Mouse (Mus musculus) midbrain, postnatal 0 days (tissue): ENCODE results near the gene Gm45618. TPM values are rescaled to one million over a fixed set of nuclear protein-coding genes. Genes with fewer than 3 reads are reported as not detected.
"Not testable (repeated sequence)": the region's sequence is repeated elsewhere in the genome, so short reads cannot be mapped to it uniquely, and the experiment has no call there.

ENCODE experiments used
- ATAC-seq: fragments of 200-750 bp; cut with Nextera tagmentation; 2 replicates; pipeline ENCODE4 v1.8.0; 2017; ENCODE audit warnings: moderate number of reproducible peaks, mild to moderate bottlenecking, moderate TSS enrichment, moderate library complexity; ENCODE audit not compliant: low FRiP score
- DNase-seq: peaks from one replicate; pipeline ENCODE4 v3.0.0-alpha.2; 2015; ENCODE audit warnings: low spot score
- H3K27ac ChIP-seq: fragments of 300-500 bp; sonication (generic); 2 replicates; pipeline ENCODE4 v1.5.1; 2014; ENCODE audit warnings: low read depth, mild to moderate bottlenecking, low read length, mixed read lengths
- H3K27me3 ChIP-seq: fragments of 300-500 bp; sonication (generic); 2 replicates; pipeline ENCODE4 v1.6.1; 2014; ENCODE audit warnings: low read length, control low read depth, mixed read lengths; ENCODE audit not compliant: insufficient read depth
- H3K36me3 ChIP-seq: fragments of 300-500 bp; sonication (generic); 2 replicates; pipeline ENCODE4 v1.6.1; 2014; ENCODE audit warnings: low read length, control low read depth, mixed read lengths; ENCODE audit not compliant: insufficient read depth
- H3K4me1 ChIP-seq: fragments of 300-500 bp; sonication (generic); 2 replicates; pipeline ENCODE4 v1.6.1; 2014; ENCODE audit warnings: mild to moderate bottlenecking, control low read depth, antibody characterized with exemption, low read length, mixed read lengths; ENCODE audit not compliant: insufficient read depth
- H3K4me2 ChIP-seq: fragments of 300-500 bp; sonication (generic); 2 replicates; pipeline ENCODE4 v1.6.1; 2014; ENCODE audit warnings: low read depth, mild to moderate bottlenecking, low read length, mixed read lengths; ENCODE audit not compliant: poor library complexity, severe bottlenecking
- H3K4me3 ChIP-seq: fragments of 300-500 bp; sonication (generic); 2 replicates; pipeline ENCODE4 v1.5.1; 2014; ENCODE audit warnings: low read depth, mild to moderate bottlenecking, low read length, moderate library complexity
- H3K9ac ChIP-seq: fragments of 300-500 bp; sonication (generic); replicated peaks from 2 replicates; pipeline ENCODE4 v1.6.1; 2014; ENCODE audit warnings: mild to moderate bottlenecking, low read length, moderate library complexity, mixed read lengths; ENCODE audit not compliant: poor library complexity, severe bottlenecking
- H3K9me3 ChIP-seq: fragments of 300-500 bp; sonication (generic); 2 replicates; pipeline ENCODE4 v1.6.1; 2016; ENCODE audit warnings: low read length, control low read depth
- CTCF ChIP-seq: IDR thresholded peaks from 2 replicates; pipeline ENCODE4 v1.5.1; 2016; ENCODE audit warnings: antibody characterized with exemption, mild to moderate bottlenecking
- WGBS: fragments of 180-500 bp; shearing (Covaris S2); extraction: QIAGEN DNeasy Blood & Tissue Kit; methylation state at CpG from one replicate; pipeline ENCODE4 v1.1.7; 2014; 5-methylcytosine and 5-hydroxymethylcytosine counted together
- polyA plus RNA-seq: library from polyadenylated mRNA; unstranded; fragments of >200 nt; fragmentation: Nextera tagmentation; extraction: Ambion mirVana; gene quantifications from 2 replicates; pipeline ENCODE4 v1.2.1, GENCODE M21; 2015
- total RNA-seq: library from RNA; depleted of rRNA; stranded (reverse); fragments of >200 nt; gene quantifications from 2 replicates; pipeline ENCODE4 v1.2.3, GENCODE M21; 2014

The Gm45618 gene
- total and polyA plus RNA-seq, 2 experiments from 2014 or later, result not detected

GRCm38 (mm10) chr7:142140696-142141095 lies 20.2 kb upstream of the Gm45618 start:
- DNase-seq (no peak), ATAC-seq (no peak)
- H3K9me3 ChIP-seq, result no peaks in the 10 kb centered on the region
- H3K4me1 ChIP-seq, result no peaks in the 10 kb centered on the region
- no peak overlapping the region for H3K4me2 ChIP-seq
- no peak overlapping the region for H3K27ac ChIP-seq
- no peak overlapping the region for H3K9ac ChIP-seq
- no peak for TF ChIP-seq CTCF
- H3K27me3 ChIP-seq, result no peaks in the 10 kb centered on the region
- no peaks in the 10 kb centered on the region for H3K36me3 ChIP-seq
- no peak overlapping the region for H3K4me3 ChIP-seq
- 43% methylated on average over 1 of the region's 1 CpGs for WGBS

- not testable (repeated sequence) for H3K4me2 ChIP-seq, H3K9ac ChIP-seq, H3K27me3 ChIP-seq, ATAC-seq, H3K9me3 ChIP-seq, DNase-seq, H3K36me3 ChIP-seq, H3K4me1 ChIP-seq, H3K27ac ChIP-seq, H3K4me3 ChIP-seq
- 43% methylated on average over 2 of the region's 2 CpGs for WGBS
Observed at GRCm38 (mm10) chr7:142135934-142136333, 15.4 kb upstream of the Gm45618 start, which contains the start of gene Gm39115. Gene Gm39115, minus strand, starts transcription at chr7:142136034.

DNA sequence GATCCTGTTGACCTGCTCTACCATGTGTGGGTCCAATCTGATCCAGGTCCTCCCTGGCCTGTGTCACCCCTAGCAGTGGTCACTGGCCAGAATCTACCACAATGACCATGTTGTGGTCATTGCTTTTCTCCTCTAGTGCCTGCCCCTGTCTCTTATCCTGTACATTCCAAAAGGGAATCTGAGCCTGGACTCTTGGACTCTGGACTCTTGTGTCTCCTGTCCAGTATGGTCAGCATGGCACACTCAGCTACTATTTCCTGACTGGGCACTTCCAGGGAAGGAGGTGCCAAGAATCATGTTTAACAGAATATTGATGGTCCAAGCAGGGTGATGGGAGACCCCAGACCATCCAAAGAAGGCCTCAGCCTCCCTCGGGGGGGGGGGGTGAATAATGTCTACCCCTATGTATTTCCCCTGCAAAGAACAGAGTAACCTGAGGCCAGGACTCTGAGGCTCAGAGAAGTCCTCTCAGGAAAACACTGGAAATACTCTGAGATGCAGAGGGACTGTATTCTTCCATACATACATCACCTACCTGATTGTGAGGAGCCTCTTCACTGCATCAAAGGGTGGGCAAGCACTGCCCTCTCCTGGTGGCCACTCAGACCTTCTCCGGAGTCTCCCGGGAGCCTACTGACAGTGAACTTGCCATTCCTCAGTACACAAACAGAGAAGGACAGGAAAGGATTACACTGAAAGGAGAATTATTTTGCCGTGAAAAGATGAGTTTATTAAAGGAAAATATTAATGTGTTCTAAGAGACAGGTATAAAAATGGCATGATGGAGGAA lies 13.9 kb upstream of the Gm45618 start:
- TF ChIP-seq CTCF, result peak; percentile 71
- H3K27ac ChIP-seq, result no peak overlapping the region
- H3K4me1 ChIP-seq, result no peaks in the 10 kb centered on the region
- H3K4me2 ChIP-seq, result no peak overlapping the region
- H3K27me3 ChIP-seq, result no peaks in the 10 kb centered on the region
- no peak overlapping the region for H3K4me3 ChIP-seq
- 63% methylated on average over 4 of the region's 4 CpGs for WGBS
- no peak overlapping the region for H3K9ac ChIP-seq
- no peaks in the 10 kb centered on the region for H3K9me3 ChIP-seq
- DNase-seq (peak; percentile 53), ATAC-seq (no peak)
- no peaks in the 10 kb centered on the region for H3K36me3 ChIP-seq

- WGBS, result 66% methylated on average over 4 of the region's 4 CpGs
- ATAC-seq (no peak), DNase-seq (no peak)
- Histone ChIP-seq H3K27ac (no peak overlapping the region), H3K9ac (no peak overlapping the region), H3K4me1 (no peaks in the 10 kb centered on the region), H3K36me3 (no peaks in the 10 kb centered on the region), H3K9me3 (no peaks in the 10 kb centered on the region), H3K4me3 (no peak overlapping the region), H3K27me3 (no peaks in the 10 kb centered on the region), H3K4me2 (no peak overlapping the region)
- peak; percentile 31 for TF ChIP-seq CTCF
Observed at GRCm38 (mm10) chr7:142128843-142129242, 8.3 kb upstream of the Gm45618 start.

DNA sequence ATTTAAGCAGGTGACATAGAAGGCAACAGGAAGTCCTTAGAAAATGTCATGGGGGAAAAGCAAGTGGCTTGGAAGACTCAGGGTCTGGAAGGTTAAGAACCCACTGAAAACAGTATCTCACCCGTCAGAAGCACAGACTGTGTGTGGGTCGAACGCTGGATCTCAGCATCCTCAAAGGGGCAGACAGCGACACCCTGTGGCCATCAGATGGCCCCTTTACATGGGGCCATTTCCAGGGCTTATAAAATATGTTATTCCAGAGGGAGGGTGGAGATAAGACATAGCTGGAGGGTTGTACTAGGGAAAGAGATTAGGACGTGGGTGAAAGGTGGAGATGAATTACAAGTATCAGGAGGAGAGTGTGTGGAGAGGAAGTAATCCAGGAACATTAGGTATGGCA lies 897 bp downstream of the Gm45618 start:
- ATAC-seq, result no peak
- Histone ChIP-seq H3K4me3 (no peak overlapping the region), H3K36me3 (no peaks in the 10 kb centered on the region), H3K9ac (no peak overlapping the region), H3K4me2 (no peak overlapping the region), H3K4me1 (no peaks in the 10 kb centered on the region), H3K27me3 (no peaks in the 10 kb centered on the region), H3K9me3 (no peaks in the 10 kb centered on the region), H3K27ac (no peak overlapping the region)
- peak; percentile 12 for DNase-seq
- 24% methylated on average over 5 of the region's 5 CpGs for WGBS
- TF ChIP-seq CTCF, result peak; percentile 65

DNA sequence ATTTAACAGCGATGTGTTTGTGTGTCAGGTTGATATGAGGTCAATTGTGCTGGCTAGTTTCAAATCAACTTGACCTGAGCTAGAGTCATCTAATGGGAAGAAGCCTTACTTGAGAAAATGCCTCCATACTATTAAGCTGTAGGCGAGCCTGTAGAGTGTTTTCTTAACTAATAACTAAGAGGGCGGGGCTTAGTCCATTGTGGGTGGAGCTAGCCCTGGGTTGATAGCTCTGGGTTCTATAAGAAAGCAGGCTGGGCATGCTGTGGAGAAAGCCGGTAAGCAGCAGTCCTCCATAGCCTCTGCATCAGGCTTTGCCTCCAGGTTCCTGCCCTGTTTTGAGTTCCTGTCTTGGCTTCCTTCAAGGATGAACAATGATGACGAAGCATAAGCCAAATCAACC lies 15.8 kb downstream of the Gm45618 start:
- no peak overlapping the region for H3K4me3 ChIP-seq
- no peaks in the 10 kb centered on the region for H3K36me3 ChIP-seq
- no peaks in the 10 kb centered on the region for H3K27me3 ChIP-seq
- 60% methylated on average over 5 of the region's 5 CpGs for WGBS
- DNase-seq, result no peak
- H3K9ac ChIP-seq, result no peak overlapping the region
- H3K27ac ChIP-seq, result no peak overlapping the region
- no peaks in the 10 kb centered on the region for H3K9me3 ChIP-seq
- ATAC-seq, result no peak
- no peak overlapping the region for H3K4me2 ChIP-seq
- H3K4me1 ChIP-seq, result no peaks in the 10 kb centered on the region
- TF ChIP-seq CTCF, result no peak
